Comparison of ENCODE assay signal across 9 mouse cellular contexts in genomic region chr11:69947337-69948065, GRCm38 (mm10). TPM values are rescaled to one million over a fixed set of nuclear protein-coding genes. Genes with fewer than 3 reads are reported as not detected.
A peak's percentile ranks its signal among the peaks of the same experiment; 100 is the strongest.
DNase-seq lines count a peak whose midpoint lies in the region; ATAC-seq and TF ChIP-seq lines count a peak whose summit lies in the region.
"Had no signal": no experiment of that assay in that cellular context is flagged by ENCODE, and none has a peak within 500 bp of the region (broad histone marks: within the 10 kb centered on the region; RNA-seq: fewer than 3 reads in every experiment).

No protein-coding gene starts in this region.

- H3K36me3 ChIP-seq in embryonic facial prominence, embryonic 12.5 days, result peaks cover 32% of the 10 kb centered on the region
- H3K36me3 ChIP-seq in heart, embryonic 10.5 days, result peaks cover 39% of the 10 kb centered on the region

- TF ChIP-seq POLR2A in lung, adult 2 months (IDR thresholded peaks at IDR 0.05; ENCODE audit: borderline replicate concordance, extremely low read depth, low read depth, low read length), result no peak

- H3K9ac ChIP-seq in embryonic facial prominence, embryonic 12.5 days, result peak overlapping the region; percentile 65

- peaks cover 7% of the 10 kb centered on the region for H3K4me1 ChIP-seq in lung, adult 2 months (ENCODE audit: control insufficient read depth, insufficient read depth, low read length)
- peaks cover 14% of the 10 kb centered on the region for H3K4me1 ChIP-seq in embryonic facial prominence, embryonic 12.5 days
- peaks cover 34% of the 10 kb centered on the region for H3K4me1 ChIP-seq in heart, embryonic 10.5 days

- no peaks in the 10 kb centered on the region for H3K27me3 ChIP-seq in embryonic facial prominence, embryonic 12.5 days
- H3K27me3 ChIP-seq in heart, embryonic 10.5 days (ENCODE audit: insufficient read depth, poor library complexity, severe bottlenecking), result peaks cover 43% of the 10 kb centered on the region

- peak overlapping the region; percentile 90 for H3K27ac ChIP-seq in embryonic facial prominence, embryonic 12.5 days
- peak overlapping the region; percentile 91 for H3K27ac ChIP-seq in heart, embryonic 10.5 days

- TF ChIP-seq CTCF in lung, adult 2 months (IDR thresholded peaks at IDR 0.05; ENCODE audit: insufficient read depth, low read length), result no peak

- ATAC-seq in embryonic facial prominence, embryonic 12.5 days (ENCODE audit: insufficient number of reproducible peaks, insufficient read depth, low FRiP score, low TSS enrichment), result peak; percentile 49

- H3K4me2 ChIP-seq in embryonic facial prominence, embryonic 12.5 days (replicated peaks), result peak overlapping the region; percentile 55

- DNase-seq in lung, adult 2 months, result no peak
- no peak for DNase-seq in lung, postnatal 36 days
- DNase-seq in heart, embryonic 10.5 days (ENCODE audit: low spot score), result peak; percentile 82
- DNase-seq in kidney, adult 9 months, result peak; percentile 61
- peak; percentile 77 for DNase-seq in mesoderm, embryonic 11.5 days (ENCODE audit: low read depth, low spot score)
- DNase-seq in retina, postnatal 1 day, result no peak
- DNase-seq in left cerebral cortex, postnatal 36 days (ENCODE audit: low spot score in 2 of 2), result no peak

- intact Hi-C loops in left cerebral cortex, postnatal 36 days (cut with DNase I), result loop anchor here (2.0 kb wide), 1 partner anchor 13 kb away; the partner anchor contains the start of gene Ybx2

- H3K4me3 ChIP-seq in lung, adult 2 months (replicated peaks; ENCODE audit: extremely low read depth, low read depth, low read length), result peak overlapping the region; percentile 33
- H3K4me3 ChIP-seq in embryonic facial prominence, embryonic 12.5 days, result peak overlapping the region; percentile 45
- H3K4me3 ChIP-seq in heart, embryonic 10.5 days, result peak overlapping the region; percentile 70

- WGBS in lung, adult 2 months, result 11% methylated on average over 29 of the region's 29 CpGs
- 1% methylated on average over 28 of the region's 29 CpGs for WGBS in embryonic facial prominence, embryonic 12.5 days
- WGBS in heart, embryonic 10.5 days, result 2% methylated on average over 29 of the region's 29 CpGs

- no peaks in the 10 kb centered on the region for H3K9me3 ChIP-seq in embryonic facial prominence, embryonic 12.5 days
- H3K9me3 ChIP-seq in heart, embryonic 10.5 days, result no peaks in the 10 kb centered on the region

RNA-seq across cellular contexts. Expression of gene Slc2a4, which starts 0.5 kb away (rescaled TPM):
- 22.3 and 40.4 TPM in 2 replicates for polyA plus RNA-seq in lung, adult 2 months (2012; rRNA removed)
- 34.2 and 36.1 TPM in 2 replicates for polyA plus RNA-seq in embryonic facial prominence, embryonic 12.5 days (2016; fragmentation: Nextera tagmentation; extraction: Ambion mirVana)
- 17.8 and 24.1 TPM in 2 replicates for polyA plus RNA-seq in heart, embryonic 10.5 days (2016; fragmentation: Nextera tagmentation; extraction: Ambion mirVana)
- total RNA-seq in left cerebral cortex, postnatal 36 days (2021), result 1 to 10 TPM; 3.6 to 4.4 TPM

RNA-seq across cellular contexts. Expression of gene Ybx2, which starts 11.9 kb away (rescaled TPM):
- 4.6 and 6.7 TPM in 2 replicates for polyA plus RNA-seq in lung, adult 2 months (2012; rRNA removed)
- 10.7 and 11.4 TPM in 2 replicates for polyA plus RNA-seq in embryonic facial prominence, embryonic 12.5 days (2016; fragmentation: Nextera tagmentation; extraction: Ambion mirVana)
- 1.8 and 2.1 TPM in 2 replicates for polyA plus RNA-seq in heart, embryonic 10.5 days (2016; fragmentation: Nextera tagmentation; extraction: Ambion mirVana)
- 10 to 100 TPM in 1 of 2 experiments, 1 to 10 TPM in 1; 4.6 to 14.7 TPM for total RNA-seq in left cerebral cortex, postnatal 36 days (2021)

RNA-seq across cellular contexts. Expression of gene Cldn7, which starts 17.1 kb away (rescaled TPM):
- polyA plus RNA-seq in lung, adult 2 months (2012; rRNA removed), result 60.5 and 63.7 TPM in 2 replicates
- 29.6 and 32.2 TPM in 2 replicates for polyA plus RNA-seq in embryonic facial prominence, embryonic 12.5 days (2016; fragmentation: Nextera tagmentation; extraction: Ambion mirVana)
- 4.7 and 22.3 TPM in 2 replicates for polyA plus RNA-seq in heart, embryonic 10.5 days (2016; fragmentation: Nextera tagmentation; extraction: Ambion mirVana)
- total RNA-seq in left cerebral cortex, postnatal 36 days (2021), result not detected
- total RNA-seq: left cerebral cortex, postnatal 10 days had no signal

RNA-seq across cellular contexts. Expression of gene Eif5a, which starts 25.7 kb away (rescaled TPM):
- polyA plus RNA-seq in lung, adult 2 months (2012; rRNA removed), result 216 and 372 TPM in 2 replicates
- 1,661 and 1,669 TPM in 2 replicates for polyA plus RNA-seq in embryonic facial prominence, embryonic 12.5 days (2016; fragmentation: Nextera tagmentation; extraction: Ambion mirVana)
- polyA plus RNA-seq in heart, embryonic 10.5 days (2016; fragmentation: Nextera tagmentation; extraction: Ambion mirVana), result 2,011 and 2,470 TPM in 2 replicates
- 100 to 1,000 TPM; 406 to 453 TPM for total RNA-seq in left cerebral cortex, postnatal 36 days (2021)

RNA-seq across cellular contexts. Expression of gene Ctdnep1, which starts 33.5 kb away (rescaled TPM):
- polyA plus RNA-seq in lung, adult 2 months (2012; rRNA removed), result 88.3 and 102 TPM in 2 replicates
- polyA plus RNA-seq in embryonic facial prominence, embryonic 12.5 days (2016; fragmentation: Nextera tagmentation; extraction: Ambion mirVana), result 32.4 and 32.8 TPM in 2 replicates
- 20.5 and 23.8 TPM in 2 replicates for polyA plus RNA-seq in heart, embryonic 10.5 days (2016; fragmentation: Nextera tagmentation; extraction: Ambion mirVana)
- total RNA-seq in left cerebral cortex, postnatal 36 days (2021), result 100 to 1,000 TPM; 112 to 128 TPM

Comparison
In these comparisons a context has a peak if more than half of its experiments do, and no peak if none do; other contexts are left out.
1. DNase-seq: peak in heart, embryonic 10.5 days (single experiment), kidney, adult 9 months (single experiment) and mesoderm, embryonic 11.5 days (single experiment); none in lung, adult 2 months (single experiment), lung, postnatal 36 days (single experiment), retina, postnatal 1 day (single experiment) and left cerebral cortex, postnatal 36 days (0 of 2).
2. Peak in every context shown above with its lines, with median percentiles within 50 percentile points of each other: H3K4me3 ChIP-seq.